In the genomic region with DNA sequence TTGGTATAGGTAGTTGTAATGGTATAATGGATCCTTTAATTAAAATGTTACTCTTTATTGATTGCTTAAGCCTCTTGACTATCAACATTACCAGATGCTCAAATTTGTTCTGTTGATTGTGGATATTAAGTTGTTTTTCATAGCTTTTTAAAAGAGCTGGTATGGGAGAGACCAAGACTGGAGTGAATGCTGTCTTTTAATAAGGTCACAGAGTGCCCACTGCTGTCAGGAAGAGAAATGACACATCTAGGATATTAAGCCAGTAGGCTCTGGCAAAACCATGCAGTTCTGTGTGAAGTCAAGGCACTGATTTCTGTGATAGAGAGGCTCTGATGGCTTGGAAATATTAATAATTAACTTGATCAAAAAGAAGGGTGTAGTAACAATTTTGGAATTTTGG, we compare ENCODE assay signal across 9 mouse cellular contexts. TPM values are rescaled to one million over a fixed set of nuclear protein-coding genes. Genes with fewer than 3 reads are reported as not detected.
DNase-seq lines count a peak whose midpoint lies in the region; ATAC-seq and TF ChIP-seq lines count a peak whose summit lies in the region.
"Had no signal": no experiment of that assay in that cellular context is flagged by ENCODE, and none has a peak within 500 bp of the region (broad histone marks: within the 10 kb centered on the region; RNA-seq: fewer than 3 reads in every experiment).

No protein-coding gene starts in this region.

- TF ChIP-seq CTCF in liver, embryonic 14.5 days (IDR thresholded peaks at IDR 0.05; ENCODE audit: low read depth), result peak; percentile 50

- no peak overlapping the region for H3K4me3 ChIP-seq in liver, embryonic 14.5 days (ENCODE audit: insufficient read depth in 1 of 2, low read depth in 2 of 2, low read length in 2 of 2)
- no peak overlapping the region for H3K4me3 ChIP-seq in liver, embryonic 12.5 days
- H3K4me3 ChIP-seq: myocyte had no signal

- H3K27me3 ChIP-seq in liver, embryonic 14.5 days (ENCODE audit: control insufficient read depth, insufficient read depth, low read length), result no peaks in the 10 kb centered on the region
- no peaks in the 10 kb centered on the region for H3K27me3 ChIP-seq in liver, embryonic 12.5 days (replicated peaks)

- no peaks in the 10 kb centered on the region for H3K9me3 ChIP-seq in liver, embryonic 14.5 days (ENCODE audit: control insufficient read depth, low read length)
- H3K9me3 ChIP-seq in liver, embryonic 12.5 days (replicated peaks), result no peaks in the 10 kb centered on the region

- no peak overlapping the region for H3K9ac ChIP-seq in liver, embryonic 14.5 days (replicated peaks)
- no peak overlapping the region for H3K9ac ChIP-seq in liver, embryonic 12.5 days

- no peak for TF ChIP-seq EP300 in liver, embryonic 14.5 days (IDR thresholded peaks at IDR 0.05; ENCODE audit: low read depth)

- H3K27ac ChIP-seq in liver, embryonic 14.5 days, result no peak overlapping the region
- H3K27ac ChIP-seq in liver, embryonic 12.5 days, result no peak overlapping the region

- no peaks in the 10 kb centered on the region for H3K4me1 ChIP-seq in liver, embryonic 14.5 days (replicated peaks; ENCODE audit: control insufficient read depth in 2 of 2, insufficient read depth in 2 of 2, low read length in 1 of 2)
- H3K4me1 ChIP-seq in liver, embryonic 12.5 days, result peaks cover 5% of the 10 kb centered on the region; the same call in 1 of the 2 replicates

- no peak overlapping the region for H3K4me2 ChIP-seq in liver, embryonic 14.5 days (ENCODE audit: low read depth)
- H3K4me2 ChIP-seq in liver, embryonic 12.5 days, result no peak overlapping the region

- ATAC-seq in liver, embryonic 14.5 days (ENCODE audit: insufficient read depth), result no peak
- no peak for ATAC-seq in liver, embryonic 12.5 days

- peaks cover 20% of the 10 kb centered on the region for H3K36me3 ChIP-seq in liver, embryonic 14.5 days (replicated peaks; ENCODE audit: control insufficient read depth, insufficient read depth, low read depth)
- H3K36me3 ChIP-seq in liver, embryonic 12.5 days, result peaks cover 66% of the 10 kb centered on the region

- DNase-seq in embryo, embryonic 10 days (ENCODE audit: low spot score), result peak; percentile 12
- DNase-seq in embryo, embryonic 9.5 days (ENCODE audit: extremely low spot score), result no peak
- peak in 2 of 3 experiments; percentile 7 to 23 for DNase-seq in liver, embryonic 14.5 days (ENCODE audit: low read depth in 3 of 3, low spot score in 3 of 3)
- DNase-seq in cerebellum, postnatal 10 days, result peak; percentile 51 to 56
- peak; percentile 42 for DNase-seq in retina, postnatal 1 day
- no peak for DNase-seq in spleen, adult 12 weeks (ENCODE audit: low spot score)
- no peak for DNase-seq in left cerebral cortex, adult 18-20 months (ENCODE audit: low spot score in 2 of 2)

RNA-seq across cellular contexts. Expression of a gene that starts 34.1 kb away (rescaled TPM):
- 9.4 and 10.5 TPM in 2 replicates for polyA plus RNA-seq in liver, embryonic 14.5 days (2012; rRNA removed)
- 11.9 and 14.6 TPM in 2 replicates for polyA plus RNA-seq in liver, embryonic 14.5 days (2014; fragmentation: Nextera tagmentation; extraction: Ambion mirVana)
- polyA plus RNA-seq in liver, embryonic 12.5 days (2016; fragmentation: Nextera tagmentation; extraction: Ambion mirVana), result 18.3 and 18.6 TPM in 2 replicates
- 10 to 100 TPM; 32.4 to 36.0 TPM for total RNA-seq in left cerebral cortex, adult 18-20 months (2021)

Comparison
In these comparisons a context has a peak if more than half of its experiments do, and no peak if none do; other contexts are left out.
1. DNase-seq: peak in embryo, embryonic 10 days (single experiment), liver, embryonic 14.5 days (2 of 3), cerebellum, postnatal 10 days (2 of 2) and retina, postnatal 1 day (single experiment); none in embryo, embryonic 9.5 days (single experiment), spleen, adult 12 weeks (single experiment) and left cerebral cortex, adult 18-20 months (0 of 2).